Mouse (Mus musculus): Measurements from ENCODE around the gene Mef2a.

DNA sequence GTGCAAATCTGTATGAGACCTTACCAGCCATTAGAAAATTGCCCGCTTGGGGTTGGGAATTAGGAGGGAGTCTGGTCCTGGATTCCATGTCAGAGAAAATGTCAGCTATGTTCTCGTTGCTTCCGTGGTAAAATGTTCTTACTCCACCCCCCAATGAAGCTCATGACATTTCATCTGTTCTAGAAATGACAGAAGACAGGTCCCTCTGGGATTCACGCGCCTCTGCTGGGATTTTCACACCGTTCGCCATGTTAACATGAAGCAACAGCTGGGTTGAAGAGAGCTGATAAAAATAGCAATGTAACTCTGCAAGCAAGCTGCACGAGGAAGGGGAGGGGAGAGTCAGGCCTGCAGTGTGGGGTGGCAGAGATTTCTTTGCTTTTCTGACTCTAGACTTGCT, 42.1 kb upstream of the Mef2a start:
- no peak for TF ChIP-seq CTCF (IDR thresholded peaks at IDR 0.05; ENCODE audit: extremely low read depth, insufficient read depth, low read length)
- TF ChIP-seq POLR2A (IDR thresholded peaks at IDR 0.05; ENCODE audit: extremely low read depth, insufficient read depth, low read length) = no peak

Measured in cortical plate, adult 2 months (tissue).